Mouse (Mus musculus) CD4-positive helper T cell, adult 2 months (primary cell): Measurements from ENCODE around the gene Pigh.

ENCODE experiments used
- DNase-seq: peaks from one replicate; pipeline ENCODE4 v3.0.0-alpha.2; 2012; ENCODE audit warnings: low read depth, missing footprints, low spot score

The Pigh gene

GRCm38 (mm10) chr12:79089182-79089812 is at the start of gene Pigh:
Gene Pigh (minus strand): TSS chr12:79089651.
- peak; percentile 90 for DNase-seq

GRCm38 (mm10) chr12:79138999-79139398 is 49.5 kb upstream of the Pigh start:
- DNase-seq = no peak

- no peak for DNase-seq
These were observed 47.5 kb upstream of the Pigh start for GRCm38 (mm10) chr12:79136949-79137348.

- no peak for DNase-seq
These were observed 45.7 kb upstream of the Pigh start for GRCm38 (mm10) chr12:79135105-79135504.

DNA sequence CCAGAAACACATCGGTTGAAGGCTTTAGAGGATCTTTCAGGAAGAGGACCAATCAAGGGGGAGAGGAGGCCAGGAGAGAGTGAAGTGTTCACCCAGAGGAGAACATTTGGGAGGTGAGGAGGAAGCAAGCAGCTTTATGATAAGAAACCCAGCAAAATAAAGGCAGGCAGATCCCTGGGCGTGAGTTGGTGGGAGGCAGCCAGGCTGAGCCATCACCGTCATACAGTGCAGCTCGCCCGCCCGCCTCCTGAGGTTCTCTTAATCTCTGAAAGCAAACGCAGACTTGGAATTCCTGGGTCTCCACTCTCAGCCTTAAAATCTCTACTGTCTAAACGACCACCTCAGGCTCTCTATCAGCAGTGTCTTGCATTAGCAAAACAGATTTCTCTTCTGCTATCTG is 45.2 kb upstream of the Pigh start:
- DNase-seq = no peak

DNA sequence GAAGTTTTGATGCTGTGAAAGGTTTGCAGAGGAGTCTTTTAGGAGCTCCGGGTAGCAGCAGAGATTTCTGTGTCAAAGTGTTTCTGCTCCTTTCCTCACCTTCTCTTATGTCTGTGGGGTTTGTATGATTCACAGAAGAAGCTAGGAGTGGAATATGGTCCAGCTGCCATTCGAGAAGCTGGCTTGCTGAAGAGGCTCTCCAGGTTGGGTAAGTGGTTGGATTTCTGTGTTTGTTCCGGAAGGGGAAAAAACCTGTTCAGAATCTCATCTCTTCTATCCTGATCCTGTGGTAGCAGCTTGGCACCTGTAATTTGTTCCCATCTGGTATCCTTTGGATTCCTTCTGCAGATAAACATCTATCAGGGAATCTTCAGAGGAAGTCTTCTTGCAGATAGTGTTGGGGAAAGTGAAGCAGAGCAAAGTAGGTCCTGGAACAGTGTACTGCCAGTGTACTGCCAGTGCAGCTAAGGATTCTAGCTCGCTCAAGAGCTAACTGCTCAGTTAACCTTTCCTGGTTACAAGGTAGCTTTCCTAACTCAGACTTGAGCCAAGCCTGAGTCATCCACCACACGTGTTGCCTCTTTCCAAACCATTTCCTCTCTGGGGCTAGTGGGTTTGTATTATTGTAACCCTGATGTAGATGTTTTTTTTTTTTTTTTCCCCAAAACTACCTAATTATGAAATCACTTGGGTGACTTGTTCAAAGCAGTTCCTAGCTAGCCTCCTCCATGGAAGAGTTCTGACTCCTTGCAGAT is 42.4 kb upstream of the Pigh start:
- DNase-seq = no peak

DNA sequence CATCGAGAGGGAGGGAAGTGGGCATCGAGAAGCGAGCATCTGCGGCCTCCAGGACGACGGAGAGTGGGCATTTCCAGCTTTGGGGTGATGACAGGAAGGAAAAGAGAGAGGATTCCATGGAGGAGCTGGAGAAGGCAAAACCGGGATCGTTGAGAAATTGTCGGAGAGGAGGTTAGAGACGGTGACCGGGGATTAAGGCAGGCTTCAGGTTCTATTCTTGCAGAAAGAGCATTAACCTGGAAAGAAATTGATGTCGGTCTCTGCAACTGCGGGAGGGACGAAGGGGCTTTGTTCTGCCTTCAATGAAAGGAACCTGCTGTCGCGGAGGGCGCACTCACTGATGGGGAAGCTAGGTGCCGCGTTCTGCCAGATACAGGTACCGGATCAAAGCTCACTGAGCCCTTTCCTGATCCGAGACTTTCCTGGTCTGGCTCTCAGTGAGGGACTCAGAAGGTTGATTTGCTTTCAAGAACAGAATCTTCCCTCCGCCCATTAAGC is 41.8 kb upstream of the Pigh start:
- peak; percentile 6 for DNase-seq

GRCm38 (mm10) chr12:79130299-79131177 is 41.1 kb upstream of the Pigh start, which contains the start of gene Arg2:
Gene Arg2 (plus strand): TSS chr12:79130777.
- DNase-seq = peak; percentile 81

DNA sequence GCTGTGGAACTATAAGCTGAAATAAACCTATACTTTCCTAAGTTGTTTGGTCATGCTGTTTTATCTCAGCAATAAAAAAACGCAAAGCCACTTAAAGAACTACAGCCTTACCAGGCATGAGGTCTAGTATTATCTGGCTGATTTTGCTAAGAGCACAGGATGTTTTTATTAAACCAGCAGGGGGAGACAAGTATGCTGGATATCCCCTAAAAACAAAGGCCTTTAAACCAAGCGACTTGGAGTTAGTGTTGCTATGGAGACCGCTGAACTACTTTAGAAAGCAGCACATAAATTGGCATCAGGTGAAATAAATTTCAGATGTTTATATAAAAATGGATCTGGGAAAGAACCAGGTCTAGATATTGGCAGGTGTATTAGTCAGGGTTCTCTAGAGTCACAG is 33.4 kb upstream of the Pigh start:
- peak; percentile 7 for DNase-seq

DNA sequence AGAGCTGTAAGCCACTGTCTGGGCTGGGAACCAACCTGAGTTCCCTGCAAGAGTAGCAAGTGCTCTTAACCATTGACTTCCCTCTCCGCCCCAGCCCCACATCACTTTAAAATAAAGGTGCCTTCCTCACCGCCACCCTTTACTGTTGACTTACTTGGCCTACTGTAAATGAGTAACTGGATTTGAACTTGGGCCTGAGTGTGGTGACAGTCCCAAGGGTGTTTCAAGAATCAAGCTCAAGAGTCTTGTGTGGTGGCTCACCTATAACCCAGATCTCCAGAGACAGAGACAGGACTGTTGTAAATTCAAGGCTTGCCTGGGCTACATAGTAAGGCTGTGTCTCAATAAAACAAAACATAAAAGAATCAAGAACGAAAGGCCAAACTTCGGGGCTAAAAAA is 29.5 kb upstream of the Pigh start:
- DNase-seq = no peak

GRCm38 (mm10) chr12:79105312-79105711 is 15.9 kb upstream of the Pigh start:
- no peak for DNase-seq

GRCm38 (mm10) chr12:79104544-79104943 is 15.1 kb upstream of the Pigh start:
- DNase-seq = no peak

DNA sequence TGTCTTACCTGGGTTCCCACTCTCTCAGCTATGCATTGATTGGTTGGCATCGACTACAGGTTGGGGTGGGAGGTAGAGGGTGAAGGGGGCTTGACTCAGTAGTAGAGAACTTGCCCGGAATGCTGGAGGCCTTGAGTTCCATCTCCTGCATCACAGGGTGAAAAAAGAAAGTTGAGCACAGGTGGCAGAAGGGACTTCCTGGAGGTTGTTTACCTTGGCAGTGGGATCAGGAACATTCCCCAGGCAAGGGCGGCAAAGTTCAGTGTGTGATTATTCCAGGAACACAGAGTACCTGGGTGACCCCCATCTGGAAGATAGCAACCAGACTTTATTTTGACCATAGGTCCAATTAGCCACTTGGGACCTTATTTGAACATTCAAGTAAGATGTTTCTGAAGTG is 14.3 kb upstream of the Pigh start:
- no peak for DNase-seq

DNA sequence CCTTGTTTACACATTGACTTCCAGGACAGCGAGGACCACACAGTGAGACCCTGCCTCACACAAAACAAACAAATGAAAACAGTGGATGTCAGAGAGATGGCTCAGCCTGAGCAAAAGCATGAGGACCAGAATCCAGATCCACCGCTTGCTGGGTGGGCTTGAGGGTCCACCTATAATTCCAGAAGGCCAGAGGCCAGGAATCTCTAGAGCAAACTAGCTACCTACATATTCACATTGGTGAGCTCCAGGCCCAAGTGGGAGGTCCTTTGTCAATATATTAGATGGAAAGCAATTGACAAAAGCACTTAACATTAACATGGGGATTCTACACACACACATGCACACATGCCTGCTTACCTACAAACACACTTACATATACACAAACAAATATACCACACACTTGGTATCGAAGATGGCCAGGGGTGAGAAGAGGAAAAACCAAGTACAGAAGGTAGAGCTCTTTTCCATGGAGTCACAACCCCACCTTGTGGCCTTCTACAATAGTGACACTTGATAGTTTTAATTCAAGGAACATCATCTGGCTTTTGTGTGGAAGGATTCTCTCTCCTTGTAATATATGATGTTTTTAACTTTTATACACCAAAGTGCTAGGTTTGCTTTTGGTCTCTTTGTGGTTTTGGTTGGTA is 7.8 kb upstream of the Pigh start:
- DNase-seq = peak; percentile 53

- peak; percentile 68 for DNase-seq
These were observed 3.1 kb upstream of the Pigh start for GRCm38 (mm10) chr12:79092569-79092968.

GRCm38 (mm10) chr12:79073362-79073761 is 16.1 kb downstream of the Pigh start:
- no peak for DNase-seq

DNA sequence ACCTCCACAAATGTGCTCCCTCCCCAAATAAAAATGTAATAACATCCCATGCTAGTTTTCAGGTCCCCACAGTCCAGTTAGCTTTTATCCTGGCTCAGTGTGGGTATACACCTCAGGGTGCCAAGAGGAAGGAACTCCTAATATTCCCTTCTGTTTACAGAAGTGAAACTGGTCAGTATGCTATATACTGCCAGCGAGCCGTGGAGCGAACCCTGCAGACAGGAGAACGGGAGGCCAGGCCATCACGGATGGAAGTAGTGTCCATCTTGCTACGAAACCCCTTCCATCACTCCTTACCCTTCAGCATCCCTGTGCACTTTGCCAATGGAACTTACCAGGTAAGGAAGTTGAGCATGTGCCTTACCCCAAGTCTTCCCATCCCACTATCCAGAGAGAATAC is 16.9 kb downstream of the Pigh start:
- no peak for DNase-seq

DNA sequence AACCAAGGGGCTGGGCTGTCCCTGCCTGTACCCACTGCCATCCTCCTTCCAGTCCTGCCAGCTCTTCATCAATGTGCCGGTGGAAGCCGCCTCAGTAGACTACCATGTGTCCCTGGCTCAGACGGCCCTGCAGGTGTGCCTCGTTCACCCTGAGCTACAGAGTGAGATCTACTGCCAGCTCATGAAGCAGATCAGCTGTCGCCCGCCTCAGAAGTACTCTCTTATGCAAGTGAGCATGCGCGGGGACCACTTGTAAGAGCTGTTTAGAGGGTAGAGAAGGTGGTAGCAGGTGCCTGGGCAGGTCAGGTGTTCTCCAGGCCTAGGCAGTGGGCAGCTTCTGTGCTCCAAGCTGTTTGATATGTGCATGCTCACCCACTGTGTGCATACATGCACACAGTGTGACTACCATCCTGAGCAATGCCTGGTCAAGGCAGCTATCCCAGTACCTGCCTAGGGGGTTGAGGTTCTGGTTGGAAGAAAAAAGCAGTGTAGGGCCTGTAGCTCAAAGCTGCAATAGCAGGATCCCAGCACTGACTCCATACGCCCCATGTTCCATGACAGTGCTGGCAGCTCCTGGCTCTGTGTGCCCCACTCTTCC is 18.6 kb downstream of the Pigh start:
- DNase-seq = no peak

- DNase-seq = no peak
These were observed 19.5 kb downstream of the Pigh start for GRCm38 (mm10) chr12:79069916-79070315.

DNA sequence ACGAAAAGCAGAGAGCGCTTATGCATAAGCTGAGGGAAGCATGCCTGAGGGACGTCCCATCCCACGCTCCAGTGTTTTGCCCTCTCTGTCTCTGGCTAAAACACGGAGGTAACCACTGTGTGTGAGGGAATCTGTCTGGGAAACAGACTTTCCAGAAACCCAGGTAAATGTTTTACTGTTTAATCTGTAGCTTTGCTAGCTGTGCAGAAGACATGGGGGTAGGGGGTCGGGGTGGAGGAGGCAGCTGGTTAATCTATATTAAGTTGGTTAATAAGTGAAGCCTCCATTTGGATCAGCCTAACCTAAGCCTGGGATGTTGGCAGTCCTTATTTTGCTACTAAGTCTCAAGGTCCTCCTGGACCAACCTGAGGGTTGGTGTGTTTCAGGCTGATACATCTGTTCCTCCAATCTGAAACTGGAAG is 20.3 kb downstream of the Pigh start:
- no peak for DNase-seq

GRCm38 (mm10) chr12:79068306-79068705 is 21.1 kb downstream of the Pigh start:
- no peak for DNase-seq
